Mouse (Mus musculus) myocyte (in vitro differentiated cells): ENCODE measurements at regions not wholly inside any gene's neighbourhood (a gene's known extent, or its start where the extent isn't known, plus 50 kb on each side); places are given as distances from the start of the nearest gene placed in this dataset.

ENCODE experiments used
- H3K27me3 ChIP-seq: one replicate; pipeline ENCODE4 v1.6.1; 2011; ENCODE audit not compliant: control insufficient read depth, insufficient read depth, insufficient read length
- H3K36me3 ChIP-seq: one replicate; pipeline ENCODE4 v1.6.1; 2011; ENCODE audit not compliant: control insufficient read depth, insufficient read depth
- H3K4me2 ChIP-seq: one replicate; pipeline ENCODE4 v1.6.1; 2011; ENCODE audit warnings: low read depth, control low read depth
- H3K4me3 ChIP-seq: one replicate; pipeline ENCODE4 v1.5.1; 2011; ENCODE audit warnings: mild to moderate bottlenecking, control low read depth, moderate library complexity
- H3K79me2 ChIP-seq: one replicate; pipeline ENCODE4 v1.6.1; 2011; ENCODE audit not compliant: control insufficient read depth, insufficient read depth
- H3ac ChIP-seq: one replicate; pipeline ENCODE4 v1.6.1; 2011; ENCODE audit not compliant: control insufficient read depth, insufficient read length
- CEBPB ChIP-seq: IDR thresholded peaks from 2 replicates; pipeline ENCODE4 v1.6.1; 2011; ENCODE audit warnings: mild to moderate bottlenecking, moderate library complexity; ENCODE audit not compliant: poor library complexity, insufficient read depth, severe bottlenecking
- E2F4 ChIP-seq: IDR thresholded peaks from one replicate; pipeline ENCODE4 v1.6.1; 2011; ENCODE audit warnings: mild to moderate bottlenecking, control low read depth, moderate library complexity; ENCODE audit not compliant: insufficient read depth
- MAX ChIP-seq: IDR thresholded peaks from one replicate; pipeline ENCODE4 v1.6.1; 2011; ENCODE audit warnings: low read depth, mild to moderate bottlenecking, control low read depth
- MYOD1 ChIP-seq, 3 experiments: IDR thresholded peaks; one replicate each; pipeline ENCODE4 v1.6.1; 2011; ENCODE audit warnings: control low read depth in 2 of 3, low read depth in 2 of 3, mild to moderate bottlenecking in 2 of 3, moderate library complexity in 1 of 3; ENCODE audit not compliant: insufficient read length in 2 of 3, control insufficient read depth in 1 of 3
- MYOG ChIP-seq, 3 experiments: IDR thresholded peaks; one replicate each; pipeline ENCODE4 v1.6.1; 2011; ENCODE audit warnings: control low read depth in 2 of 3, low read depth in 2 of 3, mild to moderate bottlenecking in 2 of 3; ENCODE audit not compliant: insufficient read length in 2 of 3, control insufficient read depth in 1 of 3, insufficient read depth in 1 of 3
- POLR2A ChIP-seq: IDR thresholded peaks from one replicate; pipeline ENCODE4 v1.6.1; 2011; ENCODE audit warnings: low read depth, mild to moderate bottlenecking, control low read depth, moderate library complexity; ENCODE audit not compliant: insufficient read length
- POLR2AphosphoS2 ChIP-seq: IDR thresholded peaks from one replicate; pipeline ENCODE4 v1.6.1; 2011; ENCODE audit warnings: low read depth, control low read depth; ENCODE audit not compliant: insufficient read length
- REST ChIP-seq: IDR thresholded peaks from one replicate; pipeline ENCODE4 v1.6.1; 2011; ENCODE audit warnings: mild to moderate bottlenecking, control low read depth, moderate library complexity; ENCODE audit not compliant: insufficient read depth, insufficient read length
- SRF ChIP-seq: IDR thresholded peaks from one replicate; pipeline ENCODE4 v1.6.1; 2011; ENCODE audit warnings: low read depth; ENCODE audit not compliant: control insufficient read depth, insufficient read length
- TCF12 ChIP-seq: IDR thresholded peaks from one replicate; pipeline ENCODE4 v1.6.1; 2011; ENCODE audit warnings: mild to moderate bottlenecking, control low read depth; ENCODE audit not compliant: poor library complexity, insufficient read depth, severe bottlenecking
- TCF3 ChIP-seq: IDR thresholded peaks from one replicate; pipeline ENCODE4 v1.6.1; 2011; ENCODE audit warnings: low read depth, control low read depth; ENCODE audit not compliant: insufficient read length
- USF1 ChIP-seq: IDR thresholded peaks from one replicate; pipeline ENCODE4 v1.6.1; 2011; ENCODE audit warnings: low read depth, mild to moderate bottlenecking, control low read depth, moderate library complexity

DNA sequence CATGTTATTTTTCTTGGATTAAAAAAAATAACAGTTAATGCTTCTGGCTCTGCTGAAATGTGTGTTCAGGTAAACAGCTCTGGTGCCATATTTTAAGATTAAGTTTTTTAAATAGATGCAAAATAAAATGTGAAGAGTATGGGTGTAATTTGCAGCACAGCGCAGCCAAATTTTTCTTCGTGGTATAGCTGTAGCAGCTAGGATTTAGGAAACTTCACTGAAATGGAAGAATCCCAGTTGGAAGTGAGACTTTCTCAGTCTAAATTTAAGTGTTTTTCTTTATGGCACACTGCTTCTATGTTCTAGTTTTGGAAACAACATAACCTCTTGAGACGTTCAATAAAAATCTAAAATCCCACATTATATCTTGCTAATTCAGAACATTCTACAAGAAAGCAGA, 337.6 kb downstream of the Tm4sf1 start:
- Histone ChIP-seq H3K27me3 (no peaks in the 10 kb centered on the region), H3K4me2 (no peak overlapping the region), H3ac (no peak overlapping the region), H3K36me3 (no peaks in the 10 kb centered on the region), H3K79me2 (no peaks in the 10 kb centered on the region), H3K4me3 (no peak overlapping the region)
- TF ChIP-seq REST (no peak), E2F4 (no peak), POLR2AphosphoS2 (no peak), MAX (no peak), USF1 (no peak), MYOD1 (IDR thresholded peaks at IDR 0.05; ENCODE audit: control insufficient read depth in 1 of 3, insufficient read length in 2 of 3, low read depth in 2 of 3) (no peak), TCF3 (no peak), POLR2A (no peak), CEBPB (no peak), MYOG (IDR thresholded peaks at IDR 0.05; ENCODE audit: control insufficient read depth in 1 of 3, insufficient read depth in 1 of 3, insufficient read length in 2 of 3, low read depth in 2 of 3) (no peak), TCF12 (no peak), SRF (no peak)

DNA sequence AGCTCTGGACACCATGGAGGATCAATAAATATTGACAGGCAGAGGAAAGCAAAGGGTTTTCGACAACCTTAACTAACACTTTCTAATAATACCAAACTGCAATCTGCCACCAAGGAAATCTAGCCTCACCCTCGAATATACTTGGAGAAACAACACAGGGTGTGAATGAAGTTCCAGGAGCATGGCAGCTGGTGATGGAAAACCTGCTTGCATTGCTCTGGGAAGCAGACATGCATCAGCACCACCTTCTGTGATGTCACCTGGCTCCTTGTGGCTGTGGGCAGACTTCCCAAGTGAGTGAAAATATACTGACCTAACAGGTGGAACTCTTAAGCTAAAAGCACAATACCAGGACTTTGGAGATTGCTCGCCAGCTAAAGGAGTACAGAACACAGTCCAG, 338.5 kb downstream of the Tm4sf1 start:
- Histone ChIP-seq H3ac (no peak overlapping the region), H3K27me3 (no peaks in the 10 kb centered on the region), H3K4me2 (peak overlapping the region; percentile 63), H3K4me3 (no peak overlapping the region), H3K79me2 (no peaks in the 10 kb centered on the region), H3K36me3 (no peaks in the 10 kb centered on the region)
- TF ChIP-seq TCF3 = no peak
- no peak for TF ChIP-seq POLR2AphosphoS2
- TF ChIP-seq E2F4 = no peak
- peak in 2 of 3 experiments; percentile 40 to 76 for TF ChIP-seq MYOD1 (IDR thresholded peaks at IDR 0.05; ENCODE audit: control insufficient read depth in 1 of 3, insufficient read length in 2 of 3, low read depth in 2 of 3)
- TF ChIP-seq MYOG (IDR thresholded peaks at IDR 0.05; ENCODE audit: control insufficient read depth in 1 of 3, insufficient read depth in 1 of 3, insufficient read length in 2 of 3, low read depth in 2 of 3) = peak in 1 of 3 experiments; percentile 31
- TF ChIP-seq SRF = no peak

GRCm38 (mm10) chr3:56962248-56963013, 339.4 kb downstream of the Tm4sf1 start:
- H3K4me3 ChIP-seq = no peak overlapping the region
- no peaks in the 10 kb centered on the region for H3K27me3 ChIP-seq
- no peak for TF ChIP-seq POLR2AphosphoS2
- TF ChIP-seq CEBPB = no peak
- TF ChIP-seq REST = no peak
- TF ChIP-seq TCF12 = peak; percentile 63
- no peak for TF ChIP-seq MAX
- peak; percentile 6 to 66 (median 65) for TF ChIP-seq MYOG (IDR thresholded peaks at IDR 0.05; ENCODE audit: control insufficient read depth in 1 of 3, insufficient read depth in 1 of 3, insufficient read length in 2 of 3, low read depth in 2 of 3)
- TF ChIP-seq USF1 = no peak
- TF ChIP-seq SRF = peak; percentile 39
- TF ChIP-seq POLR2A = no peak
- no peak for TF ChIP-seq TCF3
- no peak for TF ChIP-seq E2F4
- peak in 2 of 3 experiments; percentile 86 to 90 for TF ChIP-seq MYOD1 (IDR thresholded peaks at IDR 0.05; ENCODE audit: control insufficient read depth in 1 of 3, insufficient read length in 2 of 3, low read depth in 2 of 3)
- H3K36me3 ChIP-seq = no peaks in the 10 kb centered on the region
- H3K79me2 ChIP-seq = no peaks in the 10 kb centered on the region
- no peak overlapping the region for H3ac ChIP-seq
- H3K4me2 ChIP-seq = peak overlapping the region; percentile 80

DNA sequence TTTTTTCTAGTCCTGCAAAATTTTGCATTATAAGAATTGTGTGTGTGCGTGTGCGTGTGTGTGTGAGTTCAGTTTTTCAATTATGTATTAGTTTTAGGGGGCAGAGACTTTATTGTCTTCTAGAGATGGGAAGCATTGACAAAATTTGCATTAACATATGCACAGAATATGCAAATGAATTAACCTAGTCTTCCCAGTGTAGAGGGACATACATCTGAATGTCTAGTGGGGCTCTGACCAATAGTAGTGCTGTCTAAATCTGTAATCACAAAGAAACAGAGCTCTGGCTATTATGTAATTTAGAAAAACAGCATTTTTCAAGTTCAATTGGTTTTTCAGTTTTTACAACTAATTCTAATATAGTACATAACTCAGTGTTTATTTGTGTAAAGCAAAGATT, 344.8 kb downstream of the Tm4sf1 start:
- Histone ChIP-seq H3ac (no peak overlapping the region), H3K27me3 (no peaks in the 10 kb centered on the region), H3K36me3 (no peaks in the 10 kb centered on the region), H3K4me3 (no peak overlapping the region), H3K4me2 (no peak overlapping the region), H3K79me2 (no peaks in the 10 kb centered on the region)
- TF ChIP-seq REST = no peak
- TF ChIP-seq MYOG (IDR thresholded peaks at IDR 0.05; ENCODE audit: control insufficient read depth in 1 of 3, insufficient read depth in 1 of 3, insufficient read length in 2 of 3, low read depth in 2 of 3) = no peak
- TF ChIP-seq TCF3 = no peak
- TF ChIP-seq MYOD1 (IDR thresholded peaks at IDR 0.05; ENCODE audit: control insufficient read depth in 1 of 3, insufficient read length in 2 of 3, low read depth in 2 of 3) = no peak
- TF ChIP-seq POLR2A = no peak
- no peak for TF ChIP-seq E2F4
- no peak for TF ChIP-seq SRF
- TF ChIP-seq MAX = no peak
- TF ChIP-seq USF1 = no peak
- TF ChIP-seq CEBPB = no peak
- no peak for TF ChIP-seq TCF12
- TF ChIP-seq POLR2AphosphoS2 = no peak
